ENCODE assay signal across 12 mouse cellular contexts in the genomic region with DNA sequence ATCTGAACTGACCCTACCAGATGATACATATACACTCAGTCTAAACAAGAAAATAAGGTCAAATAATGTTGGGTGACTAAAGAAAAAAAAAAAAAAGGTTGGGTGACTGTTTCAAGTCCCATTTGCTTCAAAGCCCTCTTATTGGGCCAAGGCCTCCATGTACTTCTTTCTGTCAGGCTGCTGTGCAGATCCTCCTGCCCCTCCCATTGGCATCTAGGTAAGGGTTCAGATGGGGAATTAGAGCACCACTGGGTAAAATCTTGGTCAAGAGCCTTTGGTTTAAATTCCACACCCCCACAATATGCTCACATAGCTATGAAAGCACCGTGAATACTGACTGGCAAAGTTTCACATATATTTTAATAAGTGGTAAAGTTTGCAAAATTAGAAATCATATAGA.
"Had no signal": no experiment of that assay in that cellular context is flagged by ENCODE, and none has a peak within 500 bp of the region (broad histone marks: within the 10 kb centered on the region; RNA-seq: fewer than 3 reads in every experiment).

No protein-coding gene starts in this region.

- DNase-seq: retina, postnatal 1 day; right cerebral cortex, adult 18-20 months; right cerebral cortex, postnatal 14 days; right cerebral cortex, postnatal 25 days; right cerebral cortex, postnatal 4 days; spleen, adult 18-20 months; thymus, adult 18-20 months; thymus, adult 2 months; thymus, postnatal 14 days; thymus, postnatal 25 days; thymus, postnatal 36 days; thymus, postnatal 4 days had no signal
